Mouse (Mus musculus) MEL (cell line): Measurements from ENCODE around the gene Gm42420. TPM values are rescaled to one million over a fixed set of nuclear protein-coding genes. Genes with fewer than 3 reads are reported as not detected.

ENCODE experiments used
- polyA plus RNA-seq, 2 experiments: library from polyadenylated mRNA; stranded (reverse) in 1 of 2; unstranded in 1 of 2; fragments of >175 nt in 1 of 2; fragments of >200 nt in 1 of 2; gene quantifications; 2 replicates each; pipeline versions ENCODE4 v1.2.1 to v1.2.4; 2012; ENCODE audit warnings: low replicate concordance in 2 of 2, low read depth in 1 of 2; ENCODE audit not compliant: insufficient read length in 2 of 2, insufficient read depth in 1 of 2, missing spikeins in 1 of 2
- total RNA-seq: library from RNA; depleted of rRNA; stranded (reverse); fragments of 300-350 nt; gene quantifications from 2 replicates; pipeline ENCODE4 v1.2.3, GENCODE M21; 2012; rRNA removed

Gm42420 gene
- total and polyA plus RNA-seq, 3 experiments = 1.5 to 1.9 TPM; not detected in 1

Other genes with a start within 250 kb of the Gm42420 start
- 4.9 and 5.9 TPM in 2 replicates for gene Slc37a3, start 208.1 kb upstream of the Gm42420 start, total RNA-seq
- gene Slc37a3, start 208.1 kb upstream of the Gm42420 start, polyA plus RNA-seq = 10 to 100 TPM in 1 of 2 experiments, not detected in 1; 12.0 TPM
- 0.13 TPM in 1 of 2 replicates, not detected in the other for gene Rab19, start 204.6 kb upstream of the Gm42420 start, total RNA-seq
- gene Rab19, start 204.6 kb upstream of the Gm42420 start, polyA plus RNA-seq = under 1 TPM in 1 of 2 experiments, not detected in 1; 0.10 TPM
- 58.1 and 60.4 TPM in 2 replicates for gene Mkrn1, start 165.3 kb upstream of the Gm42420 start, total RNA-seq
- 10 to 100 TPM in 1 of 2 experiments, not detected in 1; 57.4 TPM for gene Mkrn1, start 165.3 kb upstream of the Gm42420 start, polyA plus RNA-seq
- not detected in 2 replicates for gene Dennd2a, start 27.9 kb upstream of the Gm42420 start, total RNA-seq
- under 1 TPM in 1 of 2 experiments, not detected in 1; 0.15 TPM for gene Dennd2a, start 27.9 kb upstream of the Gm42420 start, polyA plus RNA-seq
- gene Adck2, start 11.9 kb upstream of the Gm42420 start, total RNA-seq = 8.1 and 11.0 TPM in 2 replicates
- 10 to 100 TPM in 1 of 2 experiments, not detected in 1; 11.6 TPM for gene Adck2, start 11.9 kb upstream of the Gm42420 start, polyA plus RNA-seq
- gene Ndufb2, start 6.8 kb downstream of the Gm42420 start, total RNA-seq = 137 and 144 TPM in 2 replicates
- gene Ndufb2, start 6.8 kb downstream of the Gm42420 start, polyA plus RNA-seq = 10 to 100 TPM in 1 of 2 experiments, not detected in 1; 80.0 TPM
- 6.3 and 7.6 TPM in 2 replicates for gene Braf, start 139.7 kb downstream of the Gm42420 start, total RNA-seq
- gene Braf, start 139.7 kb downstream of the Gm42420 start, polyA plus RNA-seq = 1 to 10 TPM in 1 of 2 experiments, not detected in 1; 8.4 TPM
- 102 and 105 TPM in 2 replicates for gene Mrps33, start 225.2 kb downstream of the Gm42420 start, total RNA-seq
- gene Mrps33, start 225.2 kb downstream of the Gm42420 start, polyA plus RNA-seq = 1,000 to 10,000 TPM in 1 of 2 experiments, 100 to 1,000 TPM in 1; 126 to 1,706 TPM